Mouse (Mus musculus) hindbrain, embryonic 15.5 days (tissue): ENCODE measurements around the gene 1700010B08Rik. TPM values are rescaled to one million over a fixed set of nuclear protein-coding genes. Genes with fewer than 3 reads are reported as not detected.
"Not testable (repeated sequence)": the region's sequence is repeated elsewhere in the genome, so short reads cannot be mapped to it uniquely, and the experiment has no call there.

Experiments used
- ATAC-seq: fragments of 200-750 bp; cut with Nextera tagmentation; 2 replicates; pipeline ENCODE4 v1.8.0; 2017; ENCODE audit warnings: low read depth, moderate number of reproducible peaks, moderate TSS enrichment; ENCODE audit not compliant: low FRiP score
- H3K27ac ChIP-seq: fragments of 300-500 bp; sonication (generic); replicated peaks from 2 replicates; pipeline ENCODE4 v1.5.1; 2015; ENCODE audit warnings: mild to moderate bottlenecking, inconsistent platforms
- H3K27me3 ChIP-seq: fragments of 300-500 bp; sonication (generic); 2 replicates; pipeline ENCODE4 v1.6.1; 2015; ENCODE audit warnings: control low read depth, inconsistent platforms
- H3K36me3 ChIP-seq: fragments of 300-500 bp; sonication (generic); 2 replicates; pipeline ENCODE4 v1.6.1; 2015; ENCODE audit warnings: control low read depth, inconsistent platforms
- H3K4me1 ChIP-seq: fragments of 300-500 bp; sonication (generic); replicated peaks from 2 replicates; pipeline ENCODE4 v1.6.1; 2015; ENCODE audit warnings: control low read depth, inconsistent platforms
- H3K4me2 ChIP-seq: fragments of 300-500 bp; sonication (generic); 2 replicates; pipeline ENCODE4 v1.6.1; 2015; ENCODE audit warnings: moderate library complexity, mild to moderate bottlenecking, inconsistent platforms
- H3K4me3 ChIP-seq: fragments of 300-500 bp; sonication (generic); 2 replicates; pipeline ENCODE4 v1.5.1; 2015; ENCODE audit warnings: mild to moderate bottlenecking, inconsistent platforms
- H3K9ac ChIP-seq: fragments of 300-500 bp; sonication (generic); 2 replicates; pipeline ENCODE4 v1.6.1; 2015; ENCODE audit warnings: inconsistent platforms
- H3K9me3 ChIP-seq: fragments of 300-500 bp; sonication (generic); 2 replicates; pipeline ENCODE4 v1.6.1; 2016; ENCODE audit warnings: control low read depth, inconsistent platforms
- WGBS: fragments of 180-500 bp; shearing (Covaris S2); methylation state at CpG from one replicate; pipeline ENCODE4 v1.1.7; 2015; 5-methylcytosine and 5-hydroxymethylcytosine counted together
- polyA plus RNA-seq: library from polyadenylated mRNA; unstranded; fragments of >200 nt; fragmentation: Nextera tagmentation; extraction: Ambion mirVana; gene quantifications from 2 replicates; pipeline ENCODE4 v1.2.1, GENCODE M21; 2015

Gene 1700010B08Rik
- polyA plus RNA-seq = not detected in 2 replicates

DNA sequence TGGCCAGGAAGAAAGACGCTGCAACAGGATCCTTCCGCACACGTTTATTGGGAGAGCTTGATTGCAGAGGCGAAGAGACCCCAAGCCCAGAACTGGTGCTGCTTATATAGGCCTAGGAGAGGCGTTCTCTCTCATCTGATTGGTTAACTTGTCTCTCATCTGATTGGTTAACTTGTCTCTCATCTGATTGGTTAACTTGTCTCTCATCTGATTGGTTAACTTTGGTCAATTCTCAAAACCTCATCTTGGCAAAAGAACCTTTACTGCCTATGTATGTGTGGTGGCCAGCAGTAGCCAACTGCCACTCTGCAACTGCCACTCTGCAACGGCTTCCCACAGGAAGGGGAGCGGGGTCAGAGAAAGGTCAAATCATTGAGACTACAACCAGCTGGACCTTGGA, at the start of gene 1700010B08Rik:
1700010B08Rik (plus strand) TSS at position 301 of the 400 bp plus-strand sequence.
- not testable (repeated sequence) for H3K27me3 ChIP-seq, H3K4me2 ChIP-seq, H3K4me1 ChIP-seq, ATAC-seq, H3K9ac ChIP-seq, H3K36me3 ChIP-seq, H3K9me3 ChIP-seq, H3K4me3 ChIP-seq, H3K27ac ChIP-seq
- 95% methylated on average over 6 of the region's 7 CpGs for WGBS

- ATAC-seq = no peak
- 46% methylated on average over 2 of the region's 2 CpGs for WGBS
- Histone ChIP-seq H3K36me3 (no peaks in the 10 kb centered on the region), H3K4me2 (no peak overlapping the region), H3K4me3 (no peak overlapping the region), H3K9me3 (no peaks in the 10 kb centered on the region), H3K9ac (no peak overlapping the region), H3K27ac (no peak overlapping the region), H3K27me3 (no peaks in the 10 kb centered on the region), H3K4me1 (peaks cover 13% of the 10 kb centered on the region)
These were observed 46.8 kb upstream of the 1700010B08Rik start for GRCm38 (mm10) chr2:173672328-173672896.

GRCm38 (mm10) chr2:173673469-173673868, 45.7 kb upstream of the 1700010B08Rik start:
- 93% methylated on average over 1 of the region's 1 CpGs for WGBS
- no peak for ATAC-seq
- peaks cover 13% of the 10 kb centered on the region for H3K4me1 ChIP-seq

GRCm38 (mm10) chr2:173678593-173678992, 40.6 kb upstream of the 1700010B08Rik start:
- H3K27me3 ChIP-seq = no peaks in the 10 kb centered on the region
- no peaks in the 10 kb centered on the region for H3K36me3 ChIP-seq
- H3K27ac ChIP-seq = no peak overlapping the region
- 84% methylated on average over 2 of the region's 2 CpGs for WGBS
- H3K4me3 ChIP-seq = no peak overlapping the region
- H3K4me2 ChIP-seq = no peak overlapping the region
- H3K9ac ChIP-seq = no peak overlapping the region
- no peaks in the 10 kb centered on the region for H3K9me3 ChIP-seq
- ATAC-seq = no peak
- 0 out of 2 replicates have a peak, but pooled peaks cover 4% of the 10 kb centered on the region for H3K4me1 ChIP-seq

More at GRCm38 (mm10) chr2:173673469-173673868, 45.7 kb upstream of the 1700010B08Rik start:
- Histone ChIP-seq H3K4me2 (no peak overlapping the region), H3K4me3 (no peak overlapping the region), H3K36me3 (no peaks in the 10 kb centered on the region), H3K9me3 (no peaks in the 10 kb centered on the region), H3K27ac (no peak overlapping the region), H3K9ac (no peak overlapping the region), H3K27me3 (no peaks in the 10 kb centered on the region)

DNA sequence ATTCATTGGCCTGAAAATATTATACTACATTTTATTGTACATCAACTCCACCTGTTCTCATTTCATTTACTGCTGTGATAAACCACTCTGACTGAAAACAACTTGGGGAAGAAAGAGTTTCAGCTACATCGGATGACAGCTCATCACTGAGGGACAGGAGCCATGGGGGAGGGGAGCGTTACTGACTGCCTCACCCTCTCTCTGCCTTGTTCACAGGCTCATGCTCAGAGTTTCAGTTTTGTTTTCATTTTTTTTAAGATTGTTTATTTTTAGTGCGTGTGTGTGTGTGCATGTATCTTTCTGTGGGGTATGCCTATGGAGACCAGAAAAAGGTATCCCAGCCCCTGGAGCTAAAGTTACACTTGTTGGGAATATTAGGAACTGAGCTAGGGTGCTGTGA, 40.0 kb upstream of the 1700010B08Rik start:
- Histone ChIP-seq H3K4me1 (0 out of 2 replicates have a peak, but pooled peaks cover 4% of the 10 kb centered on the region), H3K4me2 (no peak overlapping the region), H3K9me3 (no peaks in the 10 kb centered on the region), H3K27ac (no peak overlapping the region), H3K4me3 (no peak overlapping the region), H3K9ac (no peak overlapping the region), H3K36me3 (no peaks in the 10 kb centered on the region), H3K27me3 (no peaks in the 10 kb centered on the region)
- no peak for ATAC-seq
- 71% methylated on average over 3 of the region's 3 CpGs for WGBS

GRCm38 (mm10) chr2:173680153-173680552, 39.1 kb upstream of the 1700010B08Rik start:
- no peak overlapping the region for H3K4me3 ChIP-seq
- no peak for ATAC-seq
- no peaks in the 10 kb centered on the region for H3K9me3 ChIP-seq
- WGBS = 77% methylated on average over 1 of the region's 1 CpGs
- 0 out of 2 replicates have a peak, but pooled peaks cover 4% of the 10 kb centered on the region for H3K4me1 ChIP-seq
- H3K9ac ChIP-seq = no peak overlapping the region
- H3K4me2 ChIP-seq = no peak overlapping the region
- no peak overlapping the region for H3K27ac ChIP-seq
- H3K36me3 ChIP-seq = no peaks in the 10 kb centered on the region
- no peaks in the 10 kb centered on the region for H3K27me3 ChIP-seq

- WGBS = 45% methylated on average over 10 of the region's 10 CpGs
- Histone ChIP-seq H3K4me3 (no peak overlapping the region), H3K4me2 (no peak overlapping the region), H3K9me3 (no peaks in the 10 kb centered on the region), H3K9ac (no peak overlapping the region), H3K27ac (no peak overlapping the region), H3K36me3 (no peaks in the 10 kb centered on the region), H3K27me3 (no peaks in the 10 kb centered on the region), H3K4me1 (peaks cover 14% of the 10 kb centered on the region; the same call in 1 of the 2 replicates)
- no peak for ATAC-seq
These were observed 36.4 kb upstream of the 1700010B08Rik start for GRCm38 (mm10) chr2:173682773-173683172.

DNA sequence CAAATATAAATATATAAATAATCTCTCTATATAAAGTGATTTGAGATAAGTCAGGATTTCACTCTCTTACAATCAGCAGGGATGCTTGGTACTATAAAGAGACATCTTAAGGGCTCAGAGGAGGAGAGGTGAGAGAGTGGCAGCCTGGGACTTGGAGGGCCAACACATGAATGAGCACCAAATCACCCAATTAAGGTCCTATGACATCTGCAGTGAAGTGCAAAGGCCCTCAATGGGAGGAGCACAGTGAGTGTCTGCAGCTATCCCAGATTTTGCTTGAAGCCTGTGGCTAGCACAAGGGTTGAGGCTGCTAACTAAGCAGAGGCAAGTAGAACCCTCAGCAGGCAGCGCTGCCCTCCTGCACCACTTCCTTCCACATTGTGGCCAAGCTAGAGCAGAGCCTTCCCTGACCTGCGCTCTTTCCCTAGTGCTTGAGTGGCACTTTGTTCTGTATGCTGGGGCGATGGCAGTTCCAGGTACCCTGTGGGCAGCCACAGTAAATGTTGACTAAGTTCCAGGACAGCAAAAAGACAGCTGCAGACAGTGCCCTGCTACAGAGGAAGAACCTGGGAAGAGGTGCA, 33.3 kb upstream of the 1700010B08Rik start:
- Histone ChIP-seq H3K27me3 (no peaks in the 10 kb centered on the region), H3K4me2 (no peak overlapping the region), H3K4me3 (no peak overlapping the region), H3K9ac (no peak overlapping the region), H3K36me3 (no peaks in the 10 kb centered on the region; the same call in 1 of the 2 replicates), H3K27ac (no peak overlapping the region), H3K4me1 (peaks cover 14% of the 10 kb centered on the region; the same call in 1 of the 2 replicates), H3K9me3 (no peaks in the 10 kb centered on the region)
- no peak; the same call in 1 of the 2 replicates for ATAC-seq
- 90% methylated on average over 3 of the region's 3 CpGs for WGBS

- 79% methylated on average over 5 of the region's 5 CpGs for WGBS
- H3K4me1 ChIP-seq = peaks cover 21% of the 10 kb centered on the region; the same call in 1 of the 2 replicates
- H3K9ac ChIP-seq = no peak overlapping the region
- H3K4me2 ChIP-seq = no peak overlapping the region
- H3K9me3 ChIP-seq = no peaks in the 10 kb centered on the region
- H3K27ac ChIP-seq = no peak overlapping the region
- H3K4me3 ChIP-seq = no peak overlapping the region
- no peak for ATAC-seq
- H3K36me3 ChIP-seq = no peaks in the 10 kb centered on the region; the same call in 1 of the 2 replicates
- no peaks in the 10 kb centered on the region for H3K27me3 ChIP-seq
These were observed 31.9 kb upstream of the 1700010B08Rik start for GRCm38 (mm10) chr2:173687363-173687762.

DNA sequence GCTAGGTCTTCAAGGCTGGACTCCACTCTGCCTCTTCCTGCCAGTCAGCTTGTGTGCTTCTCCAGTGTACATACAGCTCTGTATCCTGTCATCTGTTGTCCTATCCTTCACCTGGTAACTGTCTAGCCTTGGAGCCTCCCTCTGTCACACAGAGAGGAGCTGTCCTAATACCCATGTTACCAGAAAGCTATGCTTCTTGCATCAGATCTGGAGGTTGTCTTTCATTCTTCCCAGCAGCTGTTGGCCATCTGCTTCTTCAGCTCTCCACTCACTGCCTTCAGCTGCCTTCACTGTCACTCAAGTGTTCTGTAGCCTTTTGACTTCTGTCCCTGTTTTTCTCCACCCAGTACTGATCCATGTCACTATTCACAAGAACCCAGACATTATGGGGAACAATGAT, 29.4 kb upstream of the 1700010B08Rik start:
- no peak for ATAC-seq
- Histone ChIP-seq H3K36me3 (no peaks in the 10 kb centered on the region; the same call in 1 of the 2 replicates), H3K4me2 (no peak overlapping the region), H3K4me3 (no peak overlapping the region), H3K9ac (no peak overlapping the region), H3K27ac (no peak overlapping the region), H3K9me3 (no peaks in the 10 kb centered on the region), H3K4me1 (peaks cover 18% of the 10 kb centered on the region; the same call in 1 of the 2 replicates), H3K27me3 (no peaks in the 10 kb centered on the region)

- WGBS = 74% methylated on average over 6 of the region's 6 CpGs
- Histone ChIP-seq H3K4me1 (peaks cover 9% of the 10 kb centered on the region; the same call in 1 of the 2 replicates), H3K4me3 (no peak overlapping the region), H3K27me3 (no peaks in the 10 kb centered on the region), H3K9me3 (no peaks in the 10 kb centered on the region), H3K9ac (no peak overlapping the region), H3K4me2 (no peak overlapping the region), H3K27ac (peak overlapping the region; percentile 48), H3K36me3 (peaks cover 4% of the 10 kb centered on the region; the same call in 1 of the 2 replicates)
- ATAC-seq = peak; percentile 58
These were observed 27.5 kb upstream of the 1700010B08Rik start for GRCm38 (mm10) chr2:173691748-173692147.

GRCm38 (mm10) chr2:173692693-173693092, 26.5 kb upstream of the 1700010B08Rik start:
- no peak for ATAC-seq
- WGBS = 77% methylated on average over 2 of the region's 2 CpGs
- Histone ChIP-seq H3K4me1 (peaks cover 7% of the 10 kb centered on the region; the same call in 1 of the 2 replicates), H3K9ac (no peak overlapping the region), H3K9me3 (no peaks in the 10 kb centered on the region), H3K4me2 (no peak overlapping the region), H3K36me3 (peaks cover 8% of the 10 kb centered on the region; the same call in 1 of the 2 replicates), H3K27ac (no peak overlapping the region), H3K27me3 (no peaks in the 10 kb centered on the region), H3K4me3 (no peak overlapping the region)
